Mouse (Mus musculus) liver, adult 2 months (tissue): ENCODE measurements at regions not wholly inside any gene's neighbourhood (a gene's known extent, or its start where the extent isn't known, plus 50 kb on each side); places are given as distances from the start of the nearest gene placed in this dataset.

ENCODE experiments used
- CTCF ChIP-seq: fragments of 200-500 bp; IDR thresholded peaks from 2 replicates; pipeline ENCODE4 v1.5.1; 2011; ENCODE audit warnings: low read depth, low read length, control low read depth
- POLR2A ChIP-seq: fragments of 200-500 bp; IDR thresholded peaks from 2 replicates; pipeline ENCODE4 v1.6.1; 2011; ENCODE audit warnings: low read length, control low read depth; ENCODE audit not compliant: insufficient read depth; ENCODE audit errors: extremely low read depth

DNA sequence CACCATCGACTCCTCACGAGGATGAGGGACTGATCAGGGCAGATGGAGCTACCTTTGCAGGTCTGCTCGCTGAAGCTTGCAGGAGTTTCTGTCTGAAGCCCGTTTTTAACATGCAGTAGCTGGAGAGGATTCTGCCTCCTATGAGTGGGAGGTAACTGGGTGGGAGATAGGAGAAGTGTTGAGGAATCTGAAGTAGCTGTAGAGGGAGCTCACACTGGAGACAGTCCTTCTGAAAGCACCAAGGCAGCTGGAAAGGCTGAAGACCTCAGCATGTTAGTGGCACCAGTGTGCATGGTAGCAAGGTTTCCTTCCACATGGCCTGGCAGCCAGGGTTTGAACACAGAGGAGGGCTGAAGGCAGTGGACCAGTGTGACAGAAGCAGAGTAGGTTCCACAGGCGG is 254.5 kb downstream of the Drd1 start:
- TF ChIP-seq POLR2A = no peak
- no peak for TF ChIP-seq CTCF
